Mouse (Mus musculus) embryonic facial prominence, embryonic 13.5 days (tissue): ENCODE measurements around the gene Zfp146. TPM values are rescaled to one million over a fixed set of nuclear protein-coding genes. Genes with fewer than 3 reads are reported as not detected.
"Not testable (repeated sequence)": the region's sequence is repeated elsewhere in the genome, so short reads cannot be mapped to it uniquely, and the experiment has no call there.

Source experiments
- ATAC-seq: fragments of 200-750 bp; cut with Nextera tagmentation; 2 replicates; pipeline ENCODE4 v1.8.0; 2017; ENCODE audit warnings: low read depth; ENCODE audit not compliant: insufficient number of reproducible peaks, insufficient read depth, low FRiP score, low TSS enrichment
- H3K27ac ChIP-seq: fragments of 300-500 bp; sonication (generic); 2 replicates; pipeline ENCODE4 v1.5.1; 2015; ENCODE audit warnings: moderate library complexity, mild to moderate bottlenecking, inconsistent platforms
- H3K27me3 ChIP-seq: fragments of 300-500 bp; sonication (generic); 2 replicates; pipeline ENCODE4 v1.6.1; 2015; ENCODE audit warnings: mild to moderate bottlenecking, inconsistent platforms
- H3K36me3 ChIP-seq: fragments of 300-500 bp; sonication (generic); 2 replicates; pipeline ENCODE4 v1.6.1; 2015; ENCODE audit warnings: mild to moderate bottlenecking, inconsistent platforms
- H3K4me1 ChIP-seq: fragments of 300-500 bp; sonication (generic); 2 replicates; pipeline ENCODE4 v1.6.1; 2015; ENCODE audit warnings: inconsistent platforms
- H3K4me2 ChIP-seq: fragments of 300-500 bp; sonication (generic); 2 replicates; pipeline ENCODE4 v1.6.1; 2015; ENCODE audit warnings: moderate library complexity, mild to moderate bottlenecking, inconsistent platforms
- H3K4me3 ChIP-seq: fragments of 300-500 bp; sonication (generic); 2 replicates; pipeline ENCODE4 v1.5.1; 2015; ENCODE audit warnings: mild to moderate bottlenecking, inconsistent platforms
- H3K9ac ChIP-seq: fragments of 300-500 bp; sonication (generic); 2 replicates; pipeline ENCODE4 v1.6.1; 2015; ENCODE audit warnings: mild to moderate bottlenecking, inconsistent platforms
- H3K9me3 ChIP-seq: fragments of 300-500 bp; sonication (generic); 2 replicates; pipeline ENCODE4 v1.6.1; 2016; ENCODE audit warnings: inconsistent platforms
- whole genome bisulfite sequencing: fragments of 180-500 bp; shearing (Covaris S2); methylation state at CpG from one replicate; pipeline ENCODE4 v1.1.7; 2015; ENCODE audit warnings: mixed read lengths; 5-methylcytosine and 5-hydroxymethylcytosine counted together
- polyA plus RNA-seq: library from polyadenylated mRNA; unstranded; fragments of >200 nt; fragmentation: Nextera tagmentation; extraction: Ambion mirVana; gene quantifications from 2 replicates; pipeline ENCODE4 v1.2.1, GENCODE M21; 2015

Zfp146 gene
- polyA plus RNA-seq, 1 experiment from 2014 or later: 23.7 TPM

DNA sequence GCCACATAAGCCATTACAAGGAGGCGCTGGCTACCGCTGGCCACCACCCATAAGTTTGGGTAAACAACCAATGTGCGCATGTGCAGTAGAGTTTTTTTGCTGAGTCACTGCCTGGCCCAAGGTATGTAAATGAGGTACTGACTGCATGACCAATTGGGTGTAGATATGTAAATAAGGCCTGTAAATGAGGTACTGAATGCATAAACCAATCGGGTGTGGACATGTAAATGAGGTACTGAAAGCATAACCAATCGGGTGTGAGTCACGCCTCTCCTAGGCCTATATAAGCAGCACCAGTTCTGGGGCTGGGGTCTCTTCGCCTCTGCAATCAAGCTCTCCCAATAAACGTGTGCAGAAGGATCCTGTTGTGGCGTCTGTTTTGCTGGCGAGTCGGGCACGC, 51.6 kb downstream of the Zfp146 start:
- WGBS: 94% methylated on average over 12 of the region's 12 CpGs
- H3K4me1 ChIP-seq, H3K27me3 ChIP-seq, H3K4me2 ChIP-seq, H3K9ac ChIP-seq, ATAC-seq, H3K4me3 ChIP-seq, H3K27ac ChIP-seq: not testable (repeated sequence)
- Histone ChIP-seq H3K36me3 (peaks cover 15% of the 10 kb centered on the region), H3K9me3 (peaks cover 12% of the 10 kb centered on the region; the same call in 1 of the 2 replicates)

DNA sequence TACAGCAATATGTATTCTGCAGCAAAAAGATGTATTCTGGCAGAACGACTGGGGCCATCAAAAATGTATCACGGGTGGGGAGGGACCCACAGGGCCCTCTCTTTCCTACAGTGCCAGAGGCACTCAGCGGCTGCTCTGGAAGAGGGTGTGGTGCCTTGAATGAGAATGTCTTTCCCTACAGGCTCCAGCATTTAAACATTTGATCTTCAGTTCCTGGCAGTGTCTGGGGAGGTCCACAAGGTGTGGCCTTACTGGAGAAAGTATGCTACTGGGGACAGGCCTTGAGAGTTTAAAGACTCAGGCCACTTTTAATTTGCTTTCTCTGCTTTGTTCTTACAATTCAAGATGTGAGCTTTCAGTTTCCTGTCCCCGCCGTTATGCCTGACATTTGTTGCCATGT, 53.5 kb downstream of the Zfp146 start:
- H3K4me2 ChIP-seq: no peak overlapping the region
- ATAC-seq: no peak
- no peak overlapping the region for H3K9ac ChIP-seq
- peaks cover 13% of the 10 kb centered on the region; the same call in 1 of the 2 replicates for H3K9me3 ChIP-seq
- no peaks in the 10 kb centered on the region for H3K4me1 ChIP-seq
- peaks cover 22% of the 10 kb centered on the region for H3K36me3 ChIP-seq
- WGBS: 91% methylated on average over 5 of the region's 5 CpGs
- no peak overlapping the region for H3K4me3 ChIP-seq
- H3K27ac ChIP-seq: no peak overlapping the region
- H3K27me3 ChIP-seq: no peaks in the 10 kb centered on the region

Other genes starting within 250 kb of the Zfp146 start
- 14.9 and 16.0 TPM in 2 replicates for gene Zfp74, start 215.7 kb downstream of the Zfp146 start, polyA plus RNA-seq
- 13.3 and 17.5 TPM in 2 replicates for gene Zfp568, start 185.8 kb downstream of the Zfp146 start, polyA plus RNA-seq
- 5.5 and 7.1 TPM in 2 replicates for gene Zfp14, start 118.4 kb downstream of the Zfp146 start, polyA plus RNA-seq
- gene Zfp82, start 96.8 kb downstream of the Zfp146 start, polyA plus RNA-seq: 8.3 and 10.8 TPM in 2 replicates
- 1.2 and 2.2 TPM in 2 replicates for gene Gm26920, start 79.3 kb downstream of the Zfp146 start, polyA plus RNA-seq
- gene Zfp566, start 79.2 kb downstream of the Zfp146 start, polyA plus RNA-seq: 14.5 and 18.7 TPM in 2 replicates
- 149 and 151 TPM in 2 replicates for gene Zfp260, start 75.0 kb downstream of the Zfp146 start, polyA plus RNA-seq
- 11.3 and 19.2 TPM in 2 replicates for gene Zfp382, start 47.8 kb downstream of the Zfp146 start, polyA plus RNA-seq
- 3.7 and 4.7 TPM in 2 replicates for gene Cox7a1, start 14.4 kb upstream of the Zfp146 start, polyA plus RNA-seq
- 92.0 and 110 TPM in 2 replicates for gene Capns1, start 29.1 kb upstream of the Zfp146 start, polyA plus RNA-seq
- 180 and 201 TPM in 2 replicates for gene Polr2i, start 62.2 kb upstream of the Zfp146 start, polyA plus RNA-seq
- gene Tbcb, start 62.5 kb upstream of the Zfp146 start, polyA plus RNA-seq: 213 and 214 TPM in 2 replicates
- 0.30 TPM in 1 of 2 replicates, not detected in the other for gene Ovol3, start 66.0 kb upstream of the Zfp146 start, polyA plus RNA-seq
- gene Thap8, start 110.3 kb upstream of the Zfp146 start, polyA plus RNA-seq: 0.15 and 0.59 TPM in 2 replicates
- gene Wdr62, start 110.7 kb upstream of the Zfp146 start, polyA plus RNA-seq: 6.4 and 8.3 TPM in 2 replicates
- gene Clip3, start 122.0 kb upstream of the Zfp146 start, polyA plus RNA-seq: 60.7 and 61.0 TPM in 2 replicates
- gene Alkbh6, start 139.0 kb upstream of the Zfp146 start, polyA plus RNA-seq: 91.8 and 104 TPM in 2 replicates
- 54.6 and 59.4 TPM in 2 replicates for gene Syne4, start 145.1 kb upstream of the Zfp146 start, polyA plus RNA-seq
- 5.1 TPM in 1 of 2 replicates, not detected in the other for gene E130208F15Rik, start 152.0 kb upstream of the Zfp146 start, polyA plus RNA-seq
- 19.2 and 22.5 TPM in 2 replicates for gene Sdhaf1, start 154.1 kb upstream of the Zfp146 start, polyA plus RNA-seq
- 5.8 and 7.5 TPM in 2 replicates for gene Lrfn3, start 193.0 kb upstream of the Zfp146 start, polyA plus RNA-seq
- gene Tyrobp, start 244.0 kb upstream of the Zfp146 start, polyA plus RNA-seq: 38.9 and 40.9 TPM in 2 replicates